Mouse (Mus musculus) liver, embryonic 11.5 days (tissue): ENCODE results near the gene Dusp16. TPM values are rescaled to one million over a fixed set of nuclear protein-coding genes. Genes with fewer than 3 reads are reported as not detected.

Source experiments
- ATAC-seq: fragments of 200-750 bp; cut with Nextera tagmentation; replicated peaks from 2 replicates; pipeline ENCODE4 v1.8.0; 2017; ENCODE audit warnings: moderate number of reproducible peaks, mild to moderate bottlenecking, moderate TSS enrichment, moderate library complexity; ENCODE audit not compliant: low FRiP score
- DNase-seq: peaks from one replicate; pipeline ENCODE4 v3.0.0-alpha.2; 2017; ENCODE audit warnings: low spot score
- H3K27ac ChIP-seq: fragments of 300-500 bp; sonication (generic); 2 replicates; pipeline ENCODE4 v1.5.1; 2014; ENCODE audit warnings: mild to moderate bottlenecking, low read depth, low read length, control low read depth
- H3K27me3 ChIP-seq: fragments of 300-500 bp; sonication (generic); replicated peaks from 2 replicates; pipeline ENCODE4 v1.6.1; 2014; ENCODE audit warnings: low read length, mixed read lengths; ENCODE audit not compliant: control insufficient read depth, insufficient read depth
- H3K36me3 ChIP-seq: fragments of 300-500 bp; sonication (generic); 2 replicates; pipeline ENCODE4 v1.6.1; 2014; ENCODE audit warnings: mild to moderate bottlenecking, low read length, moderate library complexity, mixed read lengths; ENCODE audit not compliant: control insufficient read depth, insufficient read depth
- H3K4me1 ChIP-seq: fragments of 300-500 bp; sonication (generic); replicated peaks from 2 replicates; pipeline ENCODE4 v1.6.1; 2014; ENCODE audit warnings: low read length, mixed read lengths; ENCODE audit not compliant: control insufficient read depth, insufficient read depth
- H3K4me2 ChIP-seq: fragments of 300-500 bp; sonication (generic); 2 replicates; pipeline ENCODE4 v1.6.1; 2014; ENCODE audit warnings: mild to moderate bottlenecking, control low read depth, moderate library complexity
- H3K4me3 ChIP-seq: fragments of 300-500 bp; sonication (generic); 2 replicates; pipeline ENCODE4 v1.5.1; 2014; ENCODE audit warnings: low read depth, low read length, control low read depth
- H3K9ac ChIP-seq: fragments of 300-500 bp; sonication (generic); 2 replicates; pipeline ENCODE4 v1.6.1; 2014; ENCODE audit warnings: low read depth, low read length, control low read depth
- H3K9me3 ChIP-seq: fragments of 300-500 bp; sonication (generic); 2 replicates; pipeline ENCODE4 v1.6.1; 2016; ENCODE audit warnings: low read length, inconsistent platforms, mixed read lengths; ENCODE audit not compliant: control insufficient read depth
- WGBS: fragments of 180-500 bp; shearing (Covaris S2); extraction: QIAGEN DNeasy Blood & Tissue Kit; methylation state at CpG from one replicate; pipeline ENCODE4 v1.1.7; 2014; 5-methylcytosine and 5-hydroxymethylcytosine counted together
- polyA plus RNA-seq: library from polyadenylated mRNA; unstranded; fragments of >200 nt; fragmentation: Nextera tagmentation; extraction: Ambion mirVana; gene quantifications from 2 replicates; pipeline ENCODE4 v1.2.1, GENCODE M21; 2014

Gene Dusp16
- polyA plus RNA-seq, 1 experiment from 2014 or later, result 7.9 TPM

DNA sequence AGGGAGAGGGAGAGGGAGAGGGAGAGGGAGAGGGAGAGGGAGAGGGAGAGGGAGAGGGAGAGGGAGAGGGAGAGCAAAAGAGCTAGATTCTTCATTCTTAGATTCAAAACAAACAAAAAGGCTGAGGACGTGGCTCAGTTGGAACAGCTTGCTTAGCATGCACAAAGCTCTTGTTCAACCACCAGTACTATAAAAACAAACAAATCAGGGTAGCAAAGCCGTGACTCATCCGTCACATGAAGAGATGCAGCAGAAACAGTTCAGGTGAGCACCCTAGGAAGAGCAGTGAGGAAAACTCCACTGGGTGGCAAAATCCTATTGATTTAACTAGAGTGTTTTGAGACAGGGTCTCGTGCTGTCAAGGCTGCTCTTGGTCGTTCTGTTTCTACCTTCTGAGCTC is 27.3 kb upstream of the Dusp16 start:
- Histone ChIP-seq H3K36me3 (no peaks in the 10 kb centered on the region), H3K27me3 (no peaks in the 10 kb centered on the region), H3K9ac (no peak overlapping the region), H3K27ac (no peak overlapping the region), H3K4me1 (no peaks in the 10 kb centered on the region), H3K4me2 (no peak overlapping the region), H3K4me3 (no peak overlapping the region), H3K9me3 (no peaks in the 10 kb centered on the region)
- ATAC-seq, result no peak
- DNase-seq, result no peak
- WGBS, result 52% methylated on average over 5 of the region's 5 CpGs

DNA sequence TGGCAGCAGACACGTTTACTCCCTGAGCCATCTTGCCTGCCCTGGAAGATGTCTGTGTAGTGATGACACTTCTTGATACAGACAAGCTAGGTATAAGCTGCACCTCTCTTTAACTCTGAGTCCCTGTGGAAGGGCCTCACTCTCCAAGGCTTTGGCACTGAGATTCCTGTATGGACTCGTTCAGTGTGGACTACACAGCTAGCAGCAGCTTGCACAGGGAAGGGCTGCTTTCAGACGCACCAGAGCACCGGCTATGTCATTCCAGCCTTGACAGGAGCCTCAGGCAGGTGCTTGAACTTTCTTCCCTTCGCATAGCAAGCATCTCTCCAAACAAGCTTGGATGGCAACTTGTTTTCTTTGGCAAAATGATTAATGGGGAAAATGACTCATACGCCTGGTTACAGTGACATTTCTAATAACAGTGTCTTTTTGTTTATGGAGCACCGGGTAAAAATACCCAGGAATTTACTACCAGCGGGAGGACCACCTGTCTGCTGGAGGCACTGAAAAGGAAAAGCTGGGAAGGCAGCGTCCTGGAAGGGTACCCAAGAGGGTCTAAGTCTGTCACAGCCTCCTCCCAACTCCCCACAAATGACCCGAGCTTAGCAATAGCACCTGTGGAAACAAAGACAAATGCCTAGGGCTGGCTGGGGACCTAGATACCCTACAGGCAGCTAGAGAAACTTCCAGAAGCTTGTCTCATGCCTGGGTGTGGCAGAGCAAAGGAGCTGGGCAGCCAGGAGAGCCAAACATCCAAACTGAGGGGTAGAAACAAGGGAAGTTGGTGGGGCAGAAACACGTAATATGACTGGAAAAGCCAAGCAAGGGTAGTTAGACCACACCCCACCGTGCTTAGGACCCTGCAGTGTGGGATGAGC is 24.9 kb upstream of the Dusp16 start:
- Histone ChIP-seq H3K4me1 (no peaks in the 10 kb centered on the region), H3K9me3 (no peaks in the 10 kb centered on the region), H3K4me3 (no peak overlapping the region), H3K4me2 (no peak overlapping the region), H3K27ac (no peak overlapping the region), H3K27me3 (no peaks in the 10 kb centered on the region), H3K36me3 (no peaks in the 10 kb centered on the region), H3K9ac (no peak overlapping the region)
- 68% methylated on average over 12 of the region's 12 CpGs for WGBS
- DNase-seq, result no peak
- ATAC-seq, result no peak

DNA sequence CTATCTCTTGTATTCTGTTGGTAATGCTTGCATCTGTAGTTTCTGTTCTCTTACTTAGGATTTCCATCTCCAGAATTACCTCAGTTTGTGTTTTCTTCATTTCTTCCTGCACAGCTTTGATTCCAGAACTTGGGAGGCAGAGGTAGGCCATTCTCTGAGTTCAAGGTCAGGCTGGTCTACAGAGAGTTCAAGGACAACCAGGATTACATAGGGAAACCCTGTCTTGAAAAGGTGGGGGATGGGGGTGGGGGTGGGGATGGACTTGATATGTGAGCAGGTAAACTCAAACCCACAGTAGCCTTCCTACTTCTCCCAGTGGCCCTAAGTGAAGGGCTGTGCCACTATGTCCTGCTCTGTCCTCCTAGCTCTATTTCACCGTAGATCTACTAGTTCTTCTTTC is 20.6 kb upstream of the Dusp16 start:
- WGBS, result 64% methylated on average over 1 of the region's 1 CpGs
- DNase-seq (no peak), ATAC-seq (no peak)
- H3K4me2 ChIP-seq, result no peak overlapping the region
- no peaks in the 10 kb centered on the region for H3K9me3 ChIP-seq
- no peaks in the 10 kb centered on the region for H3K4me1 ChIP-seq
- no peak overlapping the region for H3K9ac ChIP-seq
- no peaks in the 10 kb centered on the region for H3K36me3 ChIP-seq
- H3K27me3 ChIP-seq, result no peaks in the 10 kb centered on the region
- no peak overlapping the region for H3K27ac ChIP-seq
- H3K4me3 ChIP-seq, result no peak overlapping the region

DNA sequence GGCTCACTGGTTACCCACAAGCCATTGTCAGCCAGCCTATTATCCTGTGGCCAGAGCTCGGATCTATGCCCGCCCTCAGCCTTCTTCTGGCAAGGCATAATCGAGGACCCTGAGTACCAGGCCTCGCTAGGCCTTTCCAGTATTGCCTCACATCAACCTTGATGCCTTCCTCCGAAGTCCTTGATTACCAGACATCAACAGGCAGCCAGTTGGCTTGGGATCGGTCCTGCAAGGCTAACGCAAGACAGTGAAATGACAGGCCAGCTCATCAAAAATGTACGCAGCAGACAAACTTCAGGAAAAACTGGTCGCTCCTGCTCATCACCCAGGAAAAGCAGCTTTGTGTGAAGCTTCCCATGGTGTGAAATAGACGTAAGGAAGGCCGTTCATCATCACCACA is 15.4 kb upstream of the Dusp16 start:
- no peak overlapping the region for H3K9ac ChIP-seq
- 88% methylated on average over 11 of the region's 11 CpGs for WGBS
- H3K9me3 ChIP-seq, result no peaks in the 10 kb centered on the region
- DNase-seq (no peak), ATAC-seq (no peak)
- H3K4me1 ChIP-seq, result no peaks in the 10 kb centered on the region
- H3K36me3 ChIP-seq, result no peaks in the 10 kb centered on the region
- H3K27ac ChIP-seq, result no peak overlapping the region
- no peaks in the 10 kb centered on the region for H3K27me3 ChIP-seq
- no peak overlapping the region for H3K4me2 ChIP-seq
- no peak overlapping the region for H3K4me3 ChIP-seq

DNA sequence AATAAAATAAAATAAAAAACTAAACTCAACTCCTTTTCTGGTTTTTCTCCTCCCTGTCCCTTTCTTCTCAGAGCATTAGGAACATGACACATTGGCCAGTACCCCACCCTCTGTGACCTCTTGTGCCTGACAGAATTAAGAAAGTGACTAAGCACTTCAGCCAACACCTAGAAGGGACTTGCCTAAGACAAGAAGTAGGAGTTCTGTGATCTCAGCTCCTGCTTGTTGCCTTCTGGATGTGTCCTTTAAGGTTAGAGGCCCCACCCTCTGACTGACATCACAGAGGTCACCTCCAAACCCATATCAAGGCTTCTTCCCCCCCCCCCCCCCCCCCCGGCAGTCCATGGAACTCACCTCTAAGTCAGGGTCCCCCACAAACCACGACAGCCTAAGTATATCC is 14.7 kb upstream of the Dusp16 start:
- DNase-seq (no peak), ATAC-seq (no peak)
- no peaks in the 10 kb centered on the region for H3K36me3 ChIP-seq
- 51% methylated on average over 2 of the region's 2 CpGs for WGBS
- H3K9me3 ChIP-seq, result no peaks in the 10 kb centered on the region
- no peak overlapping the region for H3K9ac ChIP-seq
- H3K27me3 ChIP-seq, result no peaks in the 10 kb centered on the region
- H3K4me1 ChIP-seq, result no peaks in the 10 kb centered on the region
- H3K27ac ChIP-seq, result no peak overlapping the region
- H3K4me3 ChIP-seq, result no peak overlapping the region
- H3K4me2 ChIP-seq, result no peak overlapping the region

DNA sequence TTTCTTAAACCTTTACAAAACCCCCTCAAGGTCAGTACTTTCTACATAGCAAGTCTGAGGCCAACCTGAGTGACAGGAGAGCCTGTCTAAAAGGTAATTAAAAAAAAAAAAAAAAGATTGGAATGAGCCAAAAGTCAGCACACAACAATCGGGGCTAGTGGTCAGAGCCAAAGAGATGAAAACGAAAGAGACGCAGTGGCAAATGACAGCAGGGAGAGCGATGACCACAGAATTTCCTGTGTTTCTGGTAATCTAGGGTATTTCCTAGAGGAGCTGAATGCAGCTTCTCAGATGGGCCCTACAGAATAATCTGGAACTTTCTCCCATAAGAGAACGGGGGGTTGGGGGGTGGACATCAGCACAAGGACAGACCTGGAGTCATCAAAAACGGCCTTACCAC is 13.7 kb upstream of the Dusp16 start:
- DNase-seq (no peak), ATAC-seq (no peak)
- H3K9ac ChIP-seq, result no peak overlapping the region
- H3K4me1 ChIP-seq, result no peaks in the 10 kb centered on the region
- WGBS, result 62% methylated on average over 6 of the region's 6 CpGs
- no peak overlapping the region; the same call in 1 of the 2 replicates for H3K4me2 ChIP-seq
- H3K27ac ChIP-seq, result no peak overlapping the region
- H3K36me3 ChIP-seq, result no peaks in the 10 kb centered on the region
- no peaks in the 10 kb centered on the region for H3K27me3 ChIP-seq
- no peak overlapping the region for H3K4me3 ChIP-seq
- H3K9me3 ChIP-seq, result no peaks in the 10 kb centered on the region

DNA sequence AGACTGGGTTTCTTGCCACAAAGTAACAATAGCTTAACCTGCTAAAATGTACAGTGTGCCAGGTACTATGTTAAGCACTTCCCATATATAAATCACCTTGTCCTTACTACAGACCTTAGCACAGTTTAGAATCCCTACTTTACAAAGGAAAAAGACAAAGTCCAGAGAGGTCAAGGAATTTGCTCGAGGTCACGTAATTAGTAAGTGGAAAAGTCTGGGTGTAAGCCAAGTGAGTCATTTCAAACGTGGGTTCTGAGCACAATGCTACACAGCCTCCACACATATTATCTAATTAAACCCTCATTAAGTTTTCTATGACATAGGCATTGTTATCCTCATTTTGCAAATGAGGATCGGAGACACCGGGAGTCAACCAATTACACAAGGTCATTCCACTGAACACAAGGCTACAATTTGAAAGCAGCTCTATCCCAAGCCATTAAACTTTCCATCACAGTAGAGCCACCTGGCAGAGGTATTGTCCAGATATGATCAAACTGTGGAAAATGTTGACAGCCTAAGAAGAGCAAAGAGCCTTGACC is 12.4 kb upstream of the Dusp16 start:
- Histone ChIP-seq H3K36me3 (no peaks in the 10 kb centered on the region), H3K4me2 (no peak overlapping the region), H3K9ac (no peak overlapping the region), H3K9me3 (no peaks in the 10 kb centered on the region), H3K4me3 (no peak overlapping the region), H3K27ac (no peak overlapping the region), H3K4me1 (no peaks in the 10 kb centered on the region), H3K27me3 (no peaks in the 10 kb centered on the region)
- DNase-seq, result no peak
- 78% methylated on average over 5 of the region's 5 CpGs for WGBS
- ATAC-seq, result no peak

DNA sequence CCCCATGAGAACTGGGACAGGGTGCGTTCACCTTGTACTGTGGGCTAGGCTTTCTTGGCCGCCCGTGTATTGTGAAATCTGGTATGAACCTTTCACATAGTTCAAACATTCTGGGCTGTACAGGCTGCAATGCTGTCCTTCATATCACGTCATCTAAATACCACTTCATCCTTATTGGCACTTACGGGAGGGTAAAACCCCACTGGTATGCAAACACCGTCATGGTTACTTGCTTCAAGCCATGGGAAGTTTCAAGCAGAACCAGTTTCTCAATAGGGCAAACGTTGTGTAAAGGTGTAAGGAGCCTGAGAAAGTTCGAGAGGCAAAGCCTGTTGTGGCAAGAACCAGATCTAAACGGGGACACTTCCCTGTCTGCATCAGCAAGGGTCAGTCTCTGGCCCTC is 10.2 kb upstream of the Dusp16 start:
- DNase-seq (no peak), ATAC-seq (no peak)
- Histone ChIP-seq H3K4me2 (no peak overlapping the region), H3K9ac (no peak overlapping the region), H3K27ac (no peak overlapping the region), H3K4me1 (no peaks in the 10 kb centered on the region), H3K36me3 (no peaks in the 10 kb centered on the region), H3K9me3 (no peaks in the 10 kb centered on the region), H3K27me3 (no peaks in the 10 kb centered on the region), H3K4me3 (no peak overlapping the region)
- WGBS, result 78% methylated on average over 9 of the region's 9 CpGs

DNA sequence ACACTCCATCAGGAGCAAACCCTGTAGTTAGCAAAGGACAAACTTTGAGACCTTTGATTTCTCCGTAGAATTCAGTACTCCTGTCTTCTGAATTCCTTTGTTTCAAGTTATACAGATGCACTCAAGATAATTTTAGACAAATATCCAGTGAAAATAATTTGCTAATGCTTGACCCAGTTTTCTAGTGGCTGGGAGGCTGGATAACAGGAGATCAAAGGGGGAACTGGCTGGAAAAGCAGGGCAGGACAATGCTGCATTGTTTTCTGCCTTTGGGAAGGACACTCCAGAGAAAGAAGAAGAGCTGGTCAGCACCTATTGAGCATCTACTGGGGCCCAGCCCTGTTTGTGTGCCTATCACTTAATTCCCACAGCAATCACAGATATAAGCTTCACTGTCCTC is 9.1 kb upstream of the Dusp16 start:
- no peak overlapping the region for H3K9ac ChIP-seq
- H3K4me3 ChIP-seq, result no peak overlapping the region
- DNase-seq (no peak), ATAC-seq (no peak)
- H3K36me3 ChIP-seq, result no peaks in the 10 kb centered on the region
- H3K27me3 ChIP-seq, result no peaks in the 10 kb centered on the region
- 57% methylated on average over 1 of the region's 1 CpGs for WGBS
- no peaks in the 10 kb centered on the region for H3K9me3 ChIP-seq
- no peak overlapping the region for H3K4me2 ChIP-seq
- no peaks in the 10 kb centered on the region for H3K4me1 ChIP-seq
- no peak overlapping the region for H3K27ac ChIP-seq
